Comparison of ENCODE assay signal across 30 mouse cellular contexts in genomic region chr4:40355791-40356450, GRCm38 (mm10).
DNase-seq lines count a peak whose midpoint lies in the region; ATAC-seq and TF ChIP-seq lines count a peak whose summit lies in the region.
"Had no signal": no experiment of that assay in that cellular context is flagged by ENCODE, and none has a peak within 500 bp of the region (broad histone marks: within the 10 kb centered on the region; RNA-seq: fewer than 3 reads in every experiment).

No protein-coding gene starts in this region.

- no peak overlapping the region for H3K4me2 ChIP-seq in forebrain, postnatal 0 days (ENCODE audit: low read depth)
- H3K4me2 ChIP-seq in forebrain, embryonic 15.5 days (replicated peaks), result no peak overlapping the region
- H3K4me2 ChIP-seq: embryonic facial prominence, embryonic 15.5 days; forebrain, embryonic 13.5 days; hindbrain, embryonic 12.5 days; limb, embryonic 12.5 days; liver, embryonic 15.5 days; lung, embryonic 14.5 days; midbrain, embryonic 15.5 days; neural tube, embryonic 15.5 days had no signal

- no peak for TF ChIP-seq CTCF in forebrain, postnatal 0 days (IDR thresholded peaks at IDR 0.05; ENCODE audit: low read depth)
- TF ChIP-seq CTCF in layer of hippocampus, adult 2 months (conservative IDR thresholded peaks at IDR 0.05), result no peak

- no peak overlapping the region for H3K4me3 ChIP-seq in forebrain, postnatal 0 days (ENCODE audit: low read depth, low read length)
- no peak overlapping the region for H3K4me3 ChIP-seq in forebrain, embryonic 15.5 days
- no peak overlapping the region for H3K4me3 ChIP-seq in layer of hippocampus, adult 2 months
- H3K4me3 ChIP-seq: embryonic facial prominence, embryonic 10.5 days; embryonic facial prominence, embryonic 15.5 days; forebrain, embryonic 13.5 days; heart, embryonic 10.5 days; hindbrain, embryonic 12.5 days; limb, embryonic 12.5 days; liver, embryonic 15.5 days; midbrain, embryonic 10.5 days; midbrain, embryonic 15.5 days; neural tube, embryonic 15.5 days had no signal

- DNase-seq in forebrain, postnatal 0 days, result peak; percentile 25
- DNase-seq in layer of hippocampus, adult 2 months (ENCODE audit: low spot score in 2 of 2), result peak; percentile 13 to 15
- no peak for DNase-seq in layer of hippocampus, postnatal 25 days (ENCODE audit: extremely low spot score in 1 of 2, low spot score in 1 of 2)
- peak; percentile 59 for DNase-seq in brain, adult 2 months (ENCODE audit: low read depth, low spot score)
- DNase-seq in layer of hippocampus, adult 9-11 months, result peak; percentile 38
- no peak for DNase-seq in adrenal gland, adult 18-20 months (ENCODE audit: low spot score in 2 of 2)
- DNase-seq: adrenal gland, postnatal 25 days; cerebellum, adult 8-10 months; cerebellum, postnatal 25 days; gastrocnemius, postnatal 14 days; heart, postnatal 36 days; kidney, adult 9 months; kidney, postnatal 10 days; lung, embryonic 14.5 days; lung, postnatal 14 days; retina, postnatal 1 day had no signal

- H3K27me3 ChIP-seq in forebrain, postnatal 0 days (ENCODE audit: insufficient read depth, low read length), result no peaks in the 10 kb centered on the region
- H3K27me3 ChIP-seq in forebrain, embryonic 15.5 days, result no peaks in the 10 kb centered on the region
- H3K27me3 ChIP-seq: embryonic facial prominence, embryonic 15.5 days; forebrain, embryonic 13.5 days; hindbrain, embryonic 12.5 days; limb, embryonic 12.5 days; liver, embryonic 15.5 days; midbrain, embryonic 15.5 days; neural tube, embryonic 15.5 days had no signal

- no peaks in the 10 kb centered on the region for H3K9me3 ChIP-seq in forebrain, postnatal 0 days (ENCODE audit: low read length)
- H3K9me3 ChIP-seq in forebrain, embryonic 15.5 days, result no peaks in the 10 kb centered on the region
- H3K9me3 ChIP-seq: embryonic facial prominence, embryonic 10.5 days; embryonic facial prominence, embryonic 15.5 days; forebrain, embryonic 13.5 days; heart, embryonic 10.5 days; hindbrain, embryonic 12.5 days; limb, embryonic 12.5 days; liver, embryonic 15.5 days; midbrain, embryonic 10.5 days; midbrain, embryonic 15.5 days; neural tube, embryonic 15.5 days had no signal

- H3K36me3 ChIP-seq in forebrain, postnatal 0 days (ENCODE audit: insufficient read depth), result no peaks in the 10 kb centered on the region
- H3K36me3 ChIP-seq in forebrain, embryonic 15.5 days, result no peaks in the 10 kb centered on the region
- H3K36me3 ChIP-seq: embryonic facial prominence, embryonic 10.5 days; embryonic facial prominence, embryonic 15.5 days; heart, embryonic 10.5 days; hindbrain, embryonic 12.5 days; limb, embryonic 12.5 days; liver, embryonic 15.5 days; midbrain, embryonic 10.5 days; midbrain, embryonic 15.5 days; neural tube, embryonic 15.5 days had no signal

- peak; percentile 55 for ATAC-seq in forebrain, postnatal 0 days
- ATAC-seq in forebrain, embryonic 15.5 days (replicated peaks), result no peak
- ATAC-seq: CD4-positive, CD25-positive, alpha-beta regulatory T cell, adult 4 months; forebrain, embryonic 13.5 days; hindbrain, postnatal 0 days; intestine, postnatal 0 days; midbrain, embryonic 15.5 days had no signal

- H3K27ac ChIP-seq in forebrain, postnatal 0 days (ENCODE audit: low read depth, low read length), result no peak overlapping the region
- H3K27ac ChIP-seq in forebrain, embryonic 15.5 days (replicated peaks), result no peak overlapping the region
- H3K27ac ChIP-seq in layer of hippocampus, adult 2 months, result no peak overlapping the region
- H3K27ac ChIP-seq: embryonic facial prominence, embryonic 10.5 days; embryonic facial prominence, embryonic 15.5 days; forebrain, embryonic 13.5 days; heart, embryonic 10.5 days; hindbrain, embryonic 12.5 days; hindbrain, postnatal 0 days; limb, embryonic 12.5 days; liver, embryonic 15.5 days; midbrain, embryonic 10.5 days; midbrain, embryonic 15.5 days; neural tube, embryonic 15.5 days had no signal

- 67% methylated on average over 3 of the region's 3 CpGs for WGBS in forebrain, postnatal 0 days
- WGBS in forebrain, embryonic 15.5 days, result 53% methylated on average over 3 of the region's 3 CpGs

- no peaks in the 10 kb centered on the region for H3K4me1 ChIP-seq in forebrain, postnatal 0 days (ENCODE audit: insufficient read depth)
- peaks cover 6% of the 10 kb centered on the region; the same call in 1 of the 2 replicates for H3K4me1 ChIP-seq in forebrain, embryonic 15.5 days
- H3K4me1 ChIP-seq: heart, embryonic 10.5 days; hindbrain, embryonic 12.5 days; liver, embryonic 15.5 days; midbrain, embryonic 10.5 days; midbrain, embryonic 15.5 days; neural tube, embryonic 15.5 days had no signal

- no peak overlapping the region for H3K9ac ChIP-seq in forebrain, postnatal 0 days
- H3K9ac ChIP-seq in forebrain, embryonic 15.5 days (replicated peaks), result no peak overlapping the region
- H3K9ac ChIP-seq: embryonic facial prominence, embryonic 15.5 days; forebrain, embryonic 13.5 days; hindbrain, embryonic 12.5 days; limb, embryonic 12.5 days; liver, embryonic 15.5 days; lung, embryonic 14.5 days; midbrain, embryonic 15.5 days; neural tube, embryonic 15.5 days had no signal

Comparison
In these comparisons a context has a peak if more than half of its experiments do, and no peak if none do; other contexts are left out.
1. DNase-seq: peak in forebrain, postnatal 0 days (single experiment), layer of hippocampus, adult 2 months (2 of 2), brain, adult 2 months (single experiment) and layer of hippocampus, adult 9-11 months (single experiment); none in layer of hippocampus, postnatal 25 days (0 of 2) and adrenal gland, adult 18-20 months (0 of 2).